Mouse (Mus musculus): ENCODE results near the gene Wfdc6b. TPM values are rescaled to one million over a fixed set of nuclear protein-coding genes. Genes with fewer than 3 reads are reported as not detected.

Gene Wfdc6b
- total RNA-seq (2023) = not detected

GRCm38 (mm10) chr2:164613471-164613870, at the start of gene Wfdc6b, which contains the start of gene Wfdc8:
Gene Wfdc6b, plus strand, starts transcription at chr2:164613522.
Gene Wfdc8, minus strand, starts transcription at chr2:164613626.

GRCm38 (mm10) chr2:164573359-164573758, 40.0 kb upstream of the Wfdc6b start, which contains the start of gene Spint3:
Gene Spint3, minus strand, starts transcription at chr2:164573459.

GRCm38 (mm10) chr2:164585025-164585725, 28.1 kb upstream of the Wfdc6b start, which contains the start of gene Wfdc6a:
Gene Wfdc6a, minus strand, starts transcription at chr2:164585447.

GRCm38 (mm10) chr2:164593494-164593893, 19.8 kb upstream of the Wfdc6b start, which contains the start of gene Eppin:
Gene Eppin, minus strand, starts transcription at chr2:164593594.

GRCm38 (mm10) chr2:164638696-164639095, 25.4 kb downstream of the Wfdc6b start, which contains the start of gene Wfdc16:
Gene Wfdc16, minus strand, starts transcription at chr2:164638796.

GRCm38 (mm10) chr2:164655858-164656257, 42.5 kb downstream of the Wfdc6b start, which contains the start of gene Wfdc10:
Gene Wfdc10, plus strand, starts transcription at chr2:164656046.

GRCm38 (mm10) chr2:164656483-164656882, 43.2 kb downstream of the Wfdc6b start, which contains the start of gene Wfdc9:
Gene Wfdc9, minus strand, starts transcription at chr2:164656583.

Other genes with a start within 250 kb of the Wfdc6b start
- gene Slpi, start 224.4 kb upstream of the Wfdc6b start, total RNA-seq (2023) = 7.1 TPM
- gene Rbpjl, start 210.4 kb upstream of the Wfdc6b start, total RNA-seq (2023) = not detected
- not detected for gene Matn4, start 208.4 kb upstream of the Wfdc6b start, total RNA-seq (2023)
- gene Sdc4, start 169.6 kb upstream of the Wfdc6b start, total RNA-seq (2023) = 12.5 TPM
- gene Sys1, start 156.6 kb upstream of the Wfdc6b start, total RNA-seq (2023) = 55.4 TPM
- gene Gm20458, start 152.6 kb upstream of the Wfdc6b start, total RNA-seq (2023) = 0.56 TPM
- gene Trp53tg5, start 139.8 kb upstream of the Wfdc6b start, total RNA-seq (2023) = not detected
- 4.5 TPM for gene Dbndd2, start 127.4 kb upstream of the Wfdc6b start, total RNA-seq (2023)
- 67.9 TPM for gene Pigt, start 116.0 kb upstream of the Wfdc6b start, total RNA-seq (2023)
- gene Wfdc2, start 51.1 kb upstream of the Wfdc6b start, total RNA-seq (2023) = not detected
- gene Spint3, start 40.1 kb upstream of the Wfdc6b start, total RNA-seq (2023) = not detected
- gene Wfdc6a, start 28.1 kb upstream of the Wfdc6b start, total RNA-seq (2023) = not detected
- not detected for gene Eppin, start 19.9 kb upstream of the Wfdc6b start, total RNA-seq (2023)
- gene Wfdc8, start 104 bp downstream of the Wfdc6b start, total RNA-seq (2023) = not detected
- gene Wfdc16, start 25.3 kb downstream of the Wfdc6b start, total RNA-seq (2023) = not detected
- not detected for gene Wfdc10, start 42.5 kb downstream of the Wfdc6b start, total RNA-seq (2023)
- not detected for gene Wfdc9, start 43.1 kb downstream of the Wfdc6b start, total RNA-seq (2023)
- gene Wfdc11, start 60.6 kb downstream of the Wfdc6b start, total RNA-seq (2023) = not detected
- not detected for gene Wfdc13, start 71.6 kb downstream of the Wfdc6b start, total RNA-seq (2023)
- not detected for gene Spint4, start 85.0 kb downstream of the Wfdc6b start, total RNA-seq (2023)
- not detected for gene Spint5, start 101.8 kb downstream of the Wfdc6b start, total RNA-seq (2023)
- not detected for gene Wfdc3, start 132.4 kb downstream of the Wfdc6b start, total RNA-seq (2023)
- 49.4 TPM for gene Dnttip1, start 132.5 kb downstream of the Wfdc6b start, total RNA-seq (2023)
- 2.8 TPM for gene Ube2c, start 156.4 kb downstream of the Wfdc6b start, total RNA-seq (2023)
- gene Tnnc2, start 166.4 kb downstream of the Wfdc6b start, total RNA-seq (2023) = 1.2 TPM
- 0.35 TPM for gene Snx21, start 172.3 kb downstream of the Wfdc6b start, total RNA-seq (2023)
- gene Acot8, start 191.4 kb downstream of the Wfdc6b start, total RNA-seq (2023) = 33.9 TPM
- gene Zswim3, start 191.6 kb downstream of the Wfdc6b start, total RNA-seq (2023) = 2.2 TPM
- 10.8 TPM for gene Zswim1, start 209.2 kb downstream of the Wfdc6b start, total RNA-seq (2023)
- gene Spata25, start 215.0 kb downstream of the Wfdc6b start, total RNA-seq (2023) = not detected
- gene Ctsa, start 219.4 kb downstream of the Wfdc6b start, total RNA-seq (2023) = 103 TPM
- gene Neurl2, start 219.9 kb downstream of the Wfdc6b start, total RNA-seq (2023) = 0.59 TPM
- gene Pltp, start 244.2 kb downstream of the Wfdc6b start, total RNA-seq (2023) = 2.6 TPM